Mouse (Mus musculus): ENCODE results near the gene Keap1.

GRCm38 (mm10) chr9:21196521-21197433, 42.4 kb downstream of the Keap1 start:
- TF ChIP-seq ZNF384 (IDR thresholded peaks at IDR 0.05; ENCODE audit: low read depth, low read length) (no peak), CHD2 (IDR thresholded peaks at IDR 0.05; ENCODE audit: low read depth, low read length) (no peak), MAFK (IDR thresholded peaks at IDR 0.05; ENCODE audit: insufficient read depth, low read depth, low read length) (no peak), HCFC1 (IDR thresholded peaks at IDR 0.05; ENCODE audit: borderline replicate concordance, insufficient read depth, low read length) (no peak), ZC3H11A (IDR thresholded peaks at IDR 0.05; ENCODE audit: borderline replicate concordance, low read depth, low read length) (no peak)

Data from ES-E14 (cell line).